Mouse (Mus musculus) A20 (cell line): ENCODE results near the gene Dync2li1.

Experiments
- DNase-seq: peaks from one replicate; pipeline ENCODE4 v3.0.0-alpha.2; 2011; ENCODE audit warnings: low read depth, low spot score

Gene Dync2li1

GRCm38 (mm10) chr17:84626276-84626856 is at the start of gene Dync2li1:
Gene Dync2li1, plus strand, starts transcription at chr17:84626496.
- peak; percentile 90 for DNase-seq

GRCm38 (mm10) chr17:84576621-84577293 is 49.5 kb upstream of the Dync2li1 start:
- DNase-seq: no peak

DNA sequence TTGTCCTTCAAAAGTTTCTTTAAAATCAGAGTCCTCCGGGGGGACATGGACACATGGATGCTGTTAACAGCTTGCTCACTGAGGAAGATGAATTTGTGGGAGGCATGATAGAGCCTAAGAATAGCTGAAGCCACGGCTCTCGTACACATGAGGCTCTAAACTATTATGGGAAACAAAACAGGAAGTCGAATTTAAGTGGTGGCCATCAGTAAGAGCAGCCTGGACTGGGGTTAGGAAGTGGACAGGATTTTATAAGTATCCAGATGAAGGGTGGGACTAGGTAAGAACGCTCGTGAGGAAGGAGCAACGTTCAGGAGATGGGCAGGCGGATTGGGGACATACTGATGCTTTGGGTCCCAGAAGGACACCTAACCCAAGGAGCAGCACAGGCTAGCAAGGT is 47.0 kb upstream of the Dync2li1 start:
- peak; percentile 3 for DNase-seq

- no peak for DNase-seq
Measured at GRCm38 (mm10) chr17:84579817-84580216, 46.5 kb upstream of the Dync2li1 start.

GRCm38 (mm10) chr17:84580821-84581220 is 45.5 kb upstream of the Dync2li1 start:
- no peak for DNase-seq

GRCm38 (mm10) chr17:84581740-84582414 is 44.4 kb upstream of the Dync2li1 start:
- DNase-seq: no peak

DNA sequence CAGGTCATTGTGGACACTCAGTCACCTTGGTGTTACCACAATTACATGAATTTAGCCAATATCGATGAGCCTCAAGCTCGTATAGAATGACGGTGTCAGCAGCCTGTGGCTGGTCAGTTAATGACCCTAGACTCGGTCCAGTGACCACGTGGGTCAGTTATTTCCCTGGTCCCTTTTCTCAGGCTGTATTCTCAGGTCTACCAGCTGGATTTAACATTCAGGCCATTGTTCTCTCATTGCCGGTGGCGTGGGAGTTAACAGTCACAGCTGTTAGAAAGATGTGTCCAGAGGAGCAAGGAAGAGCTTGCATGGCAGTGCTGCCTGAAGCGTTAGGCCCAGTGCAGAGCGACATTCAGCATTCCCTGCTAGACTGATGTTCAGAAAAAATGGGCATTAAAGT is 42.2 kb upstream of the Dync2li1 start:
- no peak for DNase-seq

DNA sequence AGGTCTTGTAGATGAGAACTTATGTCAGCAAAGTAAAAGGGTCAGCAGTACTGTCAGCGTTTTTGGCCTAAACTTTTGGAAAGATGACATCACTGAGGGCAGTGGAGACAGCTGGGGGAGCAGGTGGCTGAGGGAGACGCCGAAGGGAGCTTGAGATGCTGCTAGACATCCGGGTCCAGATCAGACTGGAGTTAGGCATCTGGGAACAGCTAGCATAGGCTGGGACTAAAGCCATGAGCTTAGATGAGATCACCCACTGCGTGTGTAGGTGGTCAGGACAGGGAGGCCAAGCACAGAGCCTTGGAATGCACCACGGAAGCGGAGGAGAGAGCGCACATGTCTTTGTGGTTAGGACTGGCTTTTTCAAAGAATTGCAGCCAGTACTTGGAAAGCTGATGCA is 41.2 kb upstream of the Dync2li1 start:
- no peak for DNase-seq

DNA sequence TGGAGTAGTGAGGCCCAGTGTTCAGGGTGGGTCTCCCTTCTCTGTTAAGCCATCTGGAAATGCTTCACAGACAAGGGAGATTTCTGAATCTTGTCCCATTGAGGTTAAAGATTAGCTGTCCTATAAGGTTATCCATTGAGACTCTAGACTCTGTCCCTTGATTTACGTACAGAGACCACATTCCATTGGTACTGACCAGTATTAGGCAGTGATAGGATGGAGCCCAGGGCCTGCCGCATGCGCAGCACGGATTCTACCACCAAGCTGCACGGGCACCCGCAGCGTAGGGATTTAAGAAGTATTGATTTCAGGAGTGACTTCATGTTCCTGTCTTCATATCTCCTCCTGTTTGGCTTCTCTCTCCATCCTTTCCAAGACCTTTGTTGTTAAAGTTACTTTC is 36.2 kb upstream of the Dync2li1 start:
- no peak for DNase-seq

- no peak for DNase-seq
Measured at GRCm38 (mm10) chr17:84591431-84592150, 34.7 kb upstream of the Dync2li1 start.

GRCm38 (mm10) chr17:84596015-84596441 is 30.3 kb upstream of the Dync2li1 start:
- no peak for DNase-seq

DNA sequence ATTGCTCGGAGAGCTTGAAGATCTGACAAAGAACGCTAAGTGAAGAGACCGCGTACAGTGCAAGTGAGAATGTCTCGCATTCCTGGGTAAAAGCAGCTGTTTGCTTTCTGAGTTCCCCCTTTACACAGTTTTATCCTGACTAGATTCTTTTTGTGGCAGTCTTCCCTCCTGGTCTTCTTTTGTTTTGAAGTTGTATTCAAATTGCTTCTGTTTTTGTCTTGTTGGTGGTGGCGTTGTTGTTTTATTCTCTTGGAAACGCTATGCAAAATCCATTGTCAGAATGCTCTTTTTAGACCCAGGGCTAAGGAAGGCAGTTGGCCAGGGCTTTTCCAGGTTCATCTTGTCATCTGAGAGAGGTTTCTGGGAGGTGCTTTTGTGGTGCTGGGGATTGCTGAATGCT is 29.8 kb upstream of the Dync2li1 start:
- no peak for DNase-seq

DNA sequence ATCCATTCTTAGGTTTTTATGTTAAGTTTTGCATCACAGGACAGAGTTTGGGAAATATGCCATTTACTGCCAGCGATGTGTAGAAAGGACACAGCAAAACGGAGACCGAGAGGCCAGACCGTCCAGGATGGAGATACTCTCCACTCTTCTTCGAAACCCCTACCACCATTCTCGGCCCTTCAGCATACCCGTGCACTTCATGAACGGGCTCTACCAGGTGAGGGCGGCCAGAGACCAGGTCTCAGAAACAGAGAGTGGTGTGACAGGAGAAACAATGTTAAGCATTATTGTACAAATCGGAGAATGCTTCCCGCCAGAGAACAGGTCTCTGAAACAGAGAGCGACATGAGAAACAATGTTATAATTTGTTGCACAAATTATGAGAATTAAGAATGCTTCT is 28.4 kb upstream of the Dync2li1 start:
- DNase-seq: no peak

- no peak for DNase-seq
Measured at GRCm38 (mm10) chr17:84598928-84599327, 27.4 kb upstream of the Dync2li1 start.

DNA sequence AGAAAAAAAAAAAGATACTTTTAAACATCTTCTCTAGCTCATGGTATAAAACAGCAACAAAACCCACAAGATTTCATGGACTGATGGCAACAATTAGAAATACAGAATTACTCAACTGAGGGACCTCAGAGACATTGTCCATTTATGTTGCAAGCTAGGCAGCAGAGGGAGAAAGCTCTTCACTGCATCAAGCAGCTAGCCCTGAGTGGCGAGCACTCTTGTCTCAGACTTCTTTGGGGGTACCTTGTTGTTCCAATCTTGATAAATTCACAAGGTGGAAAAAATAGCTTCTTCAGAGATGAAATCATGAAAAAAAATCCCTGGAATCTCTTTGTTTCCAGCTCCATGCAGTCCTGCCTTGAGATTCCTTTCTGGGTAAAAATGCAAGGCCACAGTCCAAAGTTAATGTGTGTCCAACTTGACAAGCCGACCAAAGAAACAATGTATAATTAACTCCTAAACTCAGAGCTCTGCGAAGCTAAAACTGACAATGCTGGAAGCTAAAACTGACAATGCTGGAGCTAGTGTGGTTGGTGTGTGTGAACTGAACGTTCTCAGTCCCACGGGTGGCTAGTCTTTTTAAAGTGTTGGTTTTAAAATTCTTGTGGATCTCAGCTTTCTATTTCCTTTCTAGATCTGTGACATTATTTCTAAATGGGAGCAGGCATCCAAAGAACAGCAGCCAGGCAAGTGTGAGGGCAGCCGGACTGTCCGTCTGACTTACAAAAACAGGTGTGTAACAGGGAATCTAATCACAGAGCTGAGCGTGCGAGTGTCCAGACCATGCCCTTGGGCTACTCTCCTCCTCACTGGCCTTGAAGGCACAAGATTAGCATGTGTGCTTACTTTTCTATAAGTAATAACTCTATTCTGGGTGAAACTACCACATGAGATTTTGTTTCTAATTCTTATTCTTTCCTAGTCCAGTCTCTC is 26.0 kb upstream of the Dync2li1 start:
- DNase-seq: no peak

DNA sequence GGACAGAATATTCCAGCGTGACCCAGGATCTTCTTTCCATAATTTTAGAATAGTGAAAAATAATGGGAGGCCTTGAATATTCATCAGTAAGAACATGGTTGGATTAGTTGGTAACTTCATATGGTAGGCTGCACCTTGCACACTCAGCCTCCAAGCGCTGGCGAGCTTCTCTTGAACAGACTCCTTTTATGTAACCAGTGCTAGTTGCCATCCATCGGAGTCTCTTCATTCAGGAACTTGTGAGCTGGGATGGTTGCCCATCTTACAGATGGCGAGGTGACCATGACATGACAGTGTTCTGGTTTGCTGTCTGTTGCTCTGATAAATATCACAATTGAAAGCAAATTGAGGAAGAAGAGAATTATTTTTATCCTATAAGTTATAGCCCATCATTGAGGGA is 24.5 kb upstream of the Dync2li1 start:
- DNase-seq: no peak

GRCm38 (mm10) chr17:84603202-84603627 is 23.1 kb upstream of the Dync2li1 start:
- DNase-seq: no peak

DNA sequence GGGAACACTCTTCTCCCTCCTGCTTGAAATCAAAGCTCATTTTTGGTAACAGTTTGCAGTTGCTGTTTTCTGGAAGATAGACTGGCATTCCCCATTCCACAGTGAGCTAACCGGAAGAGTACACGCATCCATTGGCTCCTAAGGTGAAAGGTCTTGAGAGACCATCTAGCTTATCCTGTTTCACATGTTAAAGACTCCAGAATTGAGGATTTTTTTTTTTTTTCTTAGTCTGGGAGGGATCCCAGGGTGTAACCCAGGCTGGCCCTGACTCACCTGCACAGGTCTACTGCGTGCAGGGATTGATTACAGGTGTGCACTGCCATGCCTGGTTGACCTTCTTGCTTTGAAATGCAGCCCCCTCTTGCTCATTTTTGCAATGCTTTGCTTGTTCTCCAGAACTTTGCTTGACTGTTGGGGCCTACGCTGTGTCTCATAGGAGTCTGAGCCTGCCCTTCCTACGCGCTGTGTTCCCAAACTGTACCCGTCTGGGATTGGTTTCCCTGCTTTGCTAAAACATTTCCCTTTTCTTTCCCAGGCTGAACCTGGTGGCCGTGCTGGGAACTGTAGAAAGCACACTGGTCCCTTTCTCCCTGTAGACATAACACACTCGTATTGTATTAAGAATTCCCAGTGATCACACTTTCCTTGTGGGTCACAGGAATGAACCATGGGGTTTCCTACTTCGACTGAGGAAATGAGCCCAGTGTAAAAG is 22.4 kb upstream of the Dync2li1 start:
- no peak for DNase-seq

DNA sequence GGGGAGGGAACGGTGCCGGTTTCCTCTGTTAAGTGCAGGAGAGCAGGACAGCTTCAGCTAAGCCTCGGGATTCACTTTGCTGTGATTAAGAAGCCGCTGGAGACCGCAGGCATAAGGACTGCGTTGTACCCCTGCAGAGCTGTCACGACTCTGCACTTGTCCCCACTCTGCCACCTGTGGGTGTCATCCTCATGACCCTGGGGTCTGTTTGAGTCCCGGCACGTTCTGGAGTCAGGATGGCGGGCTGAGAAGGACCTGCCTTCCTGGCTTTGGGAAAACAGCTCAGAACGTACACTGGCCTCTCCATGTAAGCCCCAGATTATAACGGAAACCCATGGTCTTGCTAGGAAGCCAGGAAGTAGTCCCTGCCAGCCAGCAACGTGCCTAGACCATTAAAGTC is 19.3 kb upstream of the Dync2li1 start:
- DNase-seq: no peak

GRCm38 (mm10) chr17:84607617-84608016 is 18.7 kb upstream of the Dync2li1 start:
- peak; percentile 70 for DNase-seq

DNA sequence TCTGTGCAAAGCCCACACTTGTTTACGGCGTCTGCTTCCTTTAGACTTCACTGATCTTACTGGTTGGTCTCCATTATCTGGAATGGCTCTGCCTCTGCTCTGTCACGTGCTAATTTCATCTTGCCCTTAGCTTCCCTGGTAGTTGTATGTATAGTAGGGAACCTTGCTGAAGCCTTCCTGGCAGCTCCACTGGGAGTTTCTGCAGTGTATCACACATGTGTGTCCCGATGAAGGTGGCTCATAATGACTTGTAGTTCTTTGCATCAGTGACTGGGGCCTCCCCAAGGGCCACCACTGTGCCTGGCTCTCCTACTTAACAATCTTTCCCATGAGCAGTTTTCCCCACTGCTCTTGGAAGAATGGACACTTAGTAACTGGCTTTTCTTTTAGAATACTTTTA is 17.7 kb upstream of the Dync2li1 start:
- DNase-seq: no peak
